Mouse (Mus musculus) liver, embryonic 16.5 days (tissue): ENCODE measurements around the gene Cacul1. TPM values are rescaled to one million over a fixed set of nuclear protein-coding genes. Genes with fewer than 3 reads are reported as not detected.

Source experiments
- ATAC-seq: fragments of 200-750 bp; cut with Nextera tagmentation; 2 replicates; pipeline ENCODE4 v1.8.0; 2017; ENCODE audit warnings: low read depth, mild to moderate bottlenecking, moderate number of reproducible peaks, moderate library complexity
- H3K27ac ChIP-seq: fragments of 300-500 bp; sonication (generic); 2 replicates; pipeline ENCODE4 v1.5.1; 2014; ENCODE audit warnings: mild to moderate bottlenecking, low read length
- H3K27me3 ChIP-seq: fragments of 300-500 bp; sonication (generic); 2 replicates; pipeline ENCODE4 v1.6.1; 2014; ENCODE audit warnings: low read depth, low read length, mixed read lengths; ENCODE audit not compliant: control insufficient read depth, insufficient read depth
- H3K36me3 ChIP-seq: fragments of 300-500 bp; sonication (generic); 2 replicates; pipeline ENCODE4 v1.6.1; 2014; ENCODE audit warnings: mild to moderate bottlenecking; ENCODE audit not compliant: control insufficient read depth, insufficient read depth
- H3K4me1 ChIP-seq: fragments of 300-500 bp; sonication (generic); 2 replicates; pipeline ENCODE4 v1.6.1; 2014; ENCODE audit warnings: low read depth, low read length, mixed read lengths; ENCODE audit not compliant: control insufficient read depth
- H3K4me2 ChIP-seq: fragments of 300-500 bp; sonication (generic); 2 replicates; pipeline ENCODE4 v1.6.1; 2014; ENCODE audit warnings: low read depth, low read length, mixed read lengths
- H3K4me3 ChIP-seq: fragments of 300-500 bp; sonication (generic); 2 replicates; pipeline ENCODE4 v1.5.1; 2014; ENCODE audit warnings: low read depth, mild to moderate bottlenecking, low read length
- H3K9ac ChIP-seq: fragments of 300-500 bp; sonication (generic); 2 replicates; pipeline ENCODE4 v1.6.1; 2014; ENCODE audit warnings: low read depth, low read length
- H3K9me3 ChIP-seq: fragments of 300-500 bp; sonication (generic); replicated peaks from 2 replicates; pipeline ENCODE4 v1.6.1; 2016; ENCODE audit warnings: low read length; ENCODE audit not compliant: control insufficient read depth
- WGBS: fragments of 180-500 bp; shearing (Covaris S2); extraction: QIAGEN DNeasy Blood & Tissue Kit; methylation state at CpG from one replicate; pipeline ENCODE4 v1.1.7; 2014; ENCODE audit not compliant: insufficient replicate concordance; 5-methylcytosine and 5-hydroxymethylcytosine counted together
- polyA plus RNA-seq: library from polyadenylated mRNA; unstranded; fragments of >200 nt; fragmentation: Nextera tagmentation; extraction: Ambion mirVana; gene quantifications from 2 replicates; pipeline ENCODE4 v1.2.1, GENCODE M21; 2015

Gene Cacul1
- polyA plus RNA-seq, 1 experiment from 2014 or later = 5.8 TPM

- WGBS = 51% methylated on average over 8 of the region's 8 CpGs
- no peak overlapping the region for H3K27ac ChIP-seq
- H3K27me3 ChIP-seq = no peaks in the 10 kb centered on the region
- H3K4me3 ChIP-seq = no peak overlapping the region
- H3K4me2 ChIP-seq = no peak overlapping the region
- H3K36me3 ChIP-seq = no peaks in the 10 kb centered on the region
- no peaks in the 10 kb centered on the region for H3K9me3 ChIP-seq
- no peaks in the 10 kb centered on the region for H3K4me1 ChIP-seq
- H3K9ac ChIP-seq = no peak overlapping the region
- ATAC-seq = no peak
Observed at GRCm38 (mm10) chr19:60598025-60598697, 17.3 kb upstream of the Cacul1 start.

- no peaks in the 10 kb centered on the region for H3K27me3 ChIP-seq
- WGBS = 69% methylated on average over 2 of the region's 2 CpGs
- ATAC-seq = no peak
Observed at GRCm38 (mm10) chr19:60589646-60590045, 8.8 kb upstream of the Cacul1 start.

GRCm38 (mm10) chr19:60586652-60587051 lies 5.8 kb upstream of the Cacul1 start:
- no peak for ATAC-seq
- Histone ChIP-seq H3K4me3 (no peak overlapping the region), H3K4me2 (no peak overlapping the region), H3K9me3 (no peaks in the 10 kb centered on the region), H3K4me1 (peaks cover 1% of the 10 kb centered on the region; the same call in 1 of the 2 replicates), H3K36me3 (no peaks in the 10 kb centered on the region), H3K27me3 (no peaks in the 10 kb centered on the region), H3K27ac (no peak overlapping the region), H3K9ac (no peak overlapping the region)
- 59% methylated on average over 5 of the region's 5 CpGs for WGBS

More at GRCm38 (mm10) chr19:60589646-60590045, 8.8 kb upstream of the Cacul1 start:
- Histone ChIP-seq H3K4me3 (no peak overlapping the region), H3K27ac (no peak overlapping the region), H3K36me3 (no peaks in the 10 kb centered on the region), H3K9ac (no peak overlapping the region), H3K4me1 (no peaks in the 10 kb centered on the region), H3K4me2 (no peak overlapping the region), H3K9me3 (no peaks in the 10 kb centered on the region)

- no peak overlapping the region for H3K4me3 ChIP-seq
- 86% methylated on average over 2 of the region's 2 CpGs for WGBS
- peaks cover 13% of the 10 kb centered on the region for H3K4me1 ChIP-seq
- ATAC-seq = no peak
- H3K9ac ChIP-seq = no peak overlapping the region
- no peaks in the 10 kb centered on the region for H3K27me3 ChIP-seq
- H3K27ac ChIP-seq = no peak overlapping the region
- H3K9me3 ChIP-seq = no peaks in the 10 kb centered on the region
- H3K36me3 ChIP-seq = no peaks in the 10 kb centered on the region
- no peak overlapping the region for H3K4me2 ChIP-seq
Observed at GRCm38 (mm10) chr19:60583201-60583600, 2.4 kb upstream of the Cacul1 start.

GRCm38 (mm10) chr19:60581377-60582290 lies 809 bp upstream of the Cacul1 start:
- peak overlapping the region; percentile 95 for H3K27ac ChIP-seq
- peak overlapping the region; percentile 98 for H3K9ac ChIP-seq
- peaks cover 18% of the 10 kb centered on the region for H3K4me1 ChIP-seq
- WGBS = 33% methylated on average over 4 of the region's 4 CpGs
- no peaks in the 10 kb centered on the region for H3K9me3 ChIP-seq
- H3K4me2 ChIP-seq = peak overlapping the region; percentile 80
- H3K27me3 ChIP-seq = no peaks in the 10 kb centered on the region
- no peaks in the 10 kb centered on the region for H3K36me3 ChIP-seq
- peak overlapping the region; percentile 99 for H3K4me3 ChIP-seq
- peak; percentile 32 for ATAC-seq

GRCm38 (mm10) chr19:60579771-60580581 lies 849 bp downstream of the Cacul1 start:
- Histone ChIP-seq H3K27me3 (no peaks in the 10 kb centered on the region), H3K27ac (peak overlapping the region; percentile 95), H3K4me3 (peak overlapping the region; percentile 99), H3K36me3 (no peaks in the 10 kb centered on the region), H3K4me1 (peaks cover 26% of the 10 kb centered on the region), H3K4me2 (peak overlapping the region; percentile 80), H3K9me3 (no peaks in the 10 kb centered on the region), H3K9ac (peak overlapping the region; percentile 98)
- under 1% methylated on average over 26 of the region's 34 CpGs for WGBS
- peak; percentile 7 for ATAC-seq

GRCm38 (mm10) chr19:60576741-60577140 lies 4.1 kb downstream of the Cacul1 start:
- no peak overlapping the region for H3K27ac ChIP-seq
- H3K4me2 ChIP-seq = peak overlapping the region; percentile 31; the same call in 1 of the 2 replicates
- H3K9me3 ChIP-seq = no peaks in the 10 kb centered on the region
- WGBS = 62% methylated on average over 1 of the region's 1 CpGs
- no peaks in the 10 kb centered on the region for H3K27me3 ChIP-seq
- H3K4me3 ChIP-seq = no peak overlapping the region
- no peak overlapping the region for H3K9ac ChIP-seq
- H3K4me1 ChIP-seq = peaks cover 25% of the 10 kb centered on the region
- no peaks in the 10 kb centered on the region; the same call in 1 of the 2 replicates for H3K36me3 ChIP-seq
- ATAC-seq = no peak

GRCm38 (mm10) chr19:60560497-60560896 lies 20.3 kb downstream of the Cacul1 start:
- H3K9ac ChIP-seq = no peak overlapping the region
- no peak overlapping the region for H3K4me3 ChIP-seq
- ATAC-seq = no peak
- no peaks in the 10 kb centered on the region for H3K36me3 ChIP-seq
- peaks cover 9% of the 10 kb centered on the region for H3K4me1 ChIP-seq
- no peaks in the 10 kb centered on the region for H3K27me3 ChIP-seq
- H3K9me3 ChIP-seq = no peaks in the 10 kb centered on the region
- no peak overlapping the region for H3K4me2 ChIP-seq
- no peak overlapping the region for H3K27ac ChIP-seq
